Mouse (Mus musculus): Measurements from ENCODE around the gene Card9. TPM values are rescaled to one million over a fixed set of nuclear protein-coding genes. Genes with fewer than 3 reads are reported as not detected.

The Card9 gene
- polyA plus RNA-seq, 1 experiment = 3.7 TPM

DNA sequence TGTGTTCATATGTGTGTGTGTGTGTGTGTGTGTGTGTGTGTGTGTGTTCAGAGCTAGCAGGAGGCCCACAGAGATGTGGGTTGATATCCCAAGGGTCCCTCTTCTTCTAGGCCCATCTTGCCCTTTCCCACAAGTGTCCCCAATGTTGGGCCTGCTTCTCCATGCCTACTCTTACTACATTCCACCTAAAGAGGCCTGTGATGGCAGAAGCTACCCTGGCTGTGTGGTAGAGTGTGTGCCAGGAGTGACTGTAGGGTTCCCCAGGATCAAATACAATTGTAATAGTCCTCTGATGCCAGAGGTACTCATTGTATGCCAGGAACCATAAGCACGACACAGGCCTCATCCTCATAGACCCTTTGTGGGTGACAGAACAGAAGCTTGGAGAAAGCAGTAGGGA, 47.3 kb downstream of the Card9 start:
- no peak overlapping the region for H3K4me3 ChIP-seq (ENCODE audit: insufficient read depth, low read depth, low read length)
- no peak overlapping the region for H3K27ac ChIP-seq (replicated peaks; ENCODE audit: low read depth, low read length)
- H3K4me1 ChIP-seq (ENCODE audit: control insufficient read depth, insufficient read depth, insufficient read length, low read length) = 0 out of 2 replicates have a peak, but pooled peaks cover 3% of the 10 kb centered on the region

DNA sequence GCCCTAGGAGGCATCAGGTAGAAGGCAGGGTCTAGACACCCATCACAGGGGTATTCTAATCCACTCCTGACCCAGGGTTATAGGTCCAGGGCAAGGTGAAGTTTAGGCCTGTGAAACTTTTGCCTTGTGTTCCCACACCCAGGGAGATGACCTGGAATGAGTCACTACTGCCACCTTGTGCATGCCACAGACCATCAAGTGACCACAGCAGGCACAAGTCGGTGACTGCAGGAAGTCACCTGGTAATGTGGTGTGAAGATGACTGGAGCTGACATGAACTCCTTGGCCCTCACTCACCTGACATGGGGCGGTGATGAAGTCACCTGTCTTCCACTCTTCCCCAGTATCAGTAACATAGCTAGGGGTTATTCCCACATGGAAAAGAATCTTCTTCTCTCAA, 47.9 kb downstream of the Card9 start:
- Histone ChIP-seq H3K4me3 (ENCODE audit: insufficient read depth, low read depth, low read length) (no peak overlapping the region), H3K27ac (replicated peaks; ENCODE audit: low read depth, low read length) (no peak overlapping the region), H3K4me1 (ENCODE audit: control insufficient read depth, insufficient read depth, insufficient read length, low read length) (0 out of 2 replicates have a peak, but pooled peaks cover 3% of the 10 kb centered on the region)

DNA sequence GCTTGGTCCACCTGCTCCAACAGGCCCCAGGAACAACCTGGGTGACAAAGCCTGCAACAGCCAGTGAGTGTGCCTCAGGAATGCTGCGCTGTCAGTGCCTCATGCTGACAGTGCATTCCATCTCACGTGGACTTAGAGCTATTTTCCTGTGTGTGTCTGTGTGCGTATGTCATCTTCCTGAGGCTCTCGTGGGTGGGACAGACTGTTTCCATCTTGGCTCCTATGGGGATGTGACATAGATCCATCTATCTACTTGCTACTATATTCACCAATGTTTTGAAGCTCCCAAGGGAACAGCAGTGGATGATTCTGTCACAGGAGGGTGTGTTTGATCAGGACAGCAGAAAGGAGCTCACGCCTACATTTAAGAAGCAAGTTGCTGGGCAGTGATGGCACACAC, 48.8 kb downstream of the Card9 start:
- Histone ChIP-seq H3K4me3 (ENCODE audit: insufficient read depth, low read depth, low read length) (no peak overlapping the region), H3K27ac (replicated peaks; ENCODE audit: low read depth, low read length) (no peak overlapping the region), H3K4me1 (ENCODE audit: control insufficient read depth, insufficient read depth, insufficient read length, low read length) (0 out of 2 replicates have a peak, but pooled peaks cover 3% of the 10 kb centered on the region)

DNA sequence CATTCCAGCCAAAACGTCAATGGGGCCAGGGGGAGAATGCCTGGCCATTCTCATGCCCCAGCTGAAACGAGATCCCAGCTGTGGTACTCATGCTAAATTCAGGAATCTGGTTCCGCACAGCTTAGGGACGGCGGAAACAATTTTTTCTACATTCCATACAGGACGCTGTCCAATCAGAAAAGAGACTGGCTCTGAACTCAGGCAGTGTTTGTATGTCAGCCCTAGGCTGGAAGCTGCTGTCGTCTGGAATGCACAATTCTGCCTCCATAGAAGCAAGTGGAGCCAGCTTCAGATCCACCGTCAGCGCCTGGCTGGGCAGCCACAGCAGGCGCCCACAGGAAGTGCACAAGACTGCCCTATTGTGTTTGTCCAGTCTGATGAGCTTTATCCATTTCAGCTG, 51.0 kb downstream of the Card9 start:
- Histone ChIP-seq H3K4me1 (ENCODE audit: control insufficient read depth, insufficient read depth, insufficient read length, low read length) (no peaks in the 10 kb centered on the region), H3K27ac (replicated peaks; ENCODE audit: low read depth, low read length) (no peak overlapping the region), H3K4me3 (ENCODE audit: insufficient read depth, low read depth, low read length) (no peak overlapping the region)

DNA sequence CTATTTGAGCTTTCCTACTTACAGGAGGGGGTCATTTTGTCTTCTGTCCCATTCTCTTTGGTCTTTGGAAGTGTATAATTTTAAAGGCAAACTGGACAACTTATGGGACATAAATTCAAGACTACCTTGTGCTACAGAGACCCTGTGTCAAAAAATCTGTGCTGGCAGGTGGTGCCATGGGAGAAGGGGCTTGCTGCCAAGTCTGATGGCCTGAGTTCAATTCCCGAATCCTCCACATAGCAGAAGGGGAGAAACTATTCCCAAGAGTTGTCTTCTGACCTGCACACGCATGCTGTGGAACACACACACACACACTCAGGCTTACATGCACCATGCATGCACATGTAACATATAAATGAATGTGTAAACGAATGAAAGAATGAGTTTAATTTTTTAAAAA, 54.0 kb downstream of the Card9 start:
- Histone ChIP-seq H3K27ac (replicated peaks; ENCODE audit: low read depth, low read length) (no peak overlapping the region), H3K4me3 (ENCODE audit: insufficient read depth, low read depth, low read length) (no peak overlapping the region), H3K4me1 (ENCODE audit: control insufficient read depth, insufficient read depth, insufficient read length, low read length) (no peaks in the 10 kb centered on the region)

DNA sequence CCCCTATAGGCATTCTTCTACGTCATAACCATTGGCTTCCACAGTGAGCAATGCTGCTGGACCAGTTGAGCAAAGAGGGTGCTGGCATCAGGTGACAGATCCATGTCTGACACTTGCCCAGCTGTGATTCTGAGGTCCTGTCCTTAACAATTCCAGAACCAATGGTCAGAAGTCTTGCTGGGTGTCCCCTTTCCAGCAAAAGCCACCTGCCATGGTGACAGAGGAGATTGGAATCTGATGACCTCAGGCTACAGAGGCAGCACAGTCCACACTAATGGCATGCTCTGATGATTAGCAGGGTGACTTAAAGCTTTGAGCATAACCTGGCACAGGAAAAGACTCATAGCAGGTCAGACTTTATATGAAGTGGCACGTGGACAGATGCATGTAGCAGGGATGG, 55.2 kb downstream of the Card9 start:
- Histone ChIP-seq H3K4me3 (ENCODE audit: insufficient read depth, low read depth, low read length) (no peak overlapping the region), H3K4me1 (ENCODE audit: control insufficient read depth, insufficient read depth, insufficient read length, low read length) (no peaks in the 10 kb centered on the region)

DNA sequence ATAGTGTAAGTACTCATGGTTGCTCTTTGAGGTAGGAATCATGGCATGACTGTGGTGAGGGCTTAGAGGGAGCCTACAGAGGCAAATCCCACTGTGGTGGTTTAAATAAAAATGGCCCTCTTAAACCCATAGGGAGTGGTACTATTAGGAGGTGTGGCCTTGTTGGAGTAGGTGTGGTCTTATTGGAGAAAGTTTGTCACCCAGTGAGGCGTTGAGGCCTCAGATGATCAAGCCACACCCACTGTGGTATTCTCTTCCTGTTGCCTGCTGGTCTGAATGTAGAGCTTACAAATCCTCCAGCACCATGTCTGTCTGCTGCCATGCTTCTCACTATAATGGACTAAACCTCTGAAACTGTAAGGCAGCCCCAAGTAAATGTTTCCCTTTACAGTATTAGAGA, 56.0 kb downstream of the Card9 start:
- Histone ChIP-seq H3K4me1 (ENCODE audit: control insufficient read depth, insufficient read depth, insufficient read length, low read length) (no peaks in the 10 kb centered on the region), H3K4me3 (ENCODE audit: insufficient read depth, low read depth, low read length) (no peak overlapping the region), H3K27ac (replicated peaks; ENCODE audit: low read depth, low read length) (no peak overlapping the region)

More for the DNA sequence above, 55.2 kb downstream of the Card9 start:
- no peak overlapping the region for H3K27ac ChIP-seq (replicated peaks; ENCODE audit: low read depth, low read length)

Other genes starting within 250 kb of the Card9 start
- gene Nacc2, start 237.7 kb downstream of the Card9 start, polyA plus RNA-seq (2012; ENCODE audit: insufficient read depth, insufficient read length, missing spikeins) = 17.7 and 26.5 TPM in 2 replicates
- not detected in 2 replicates for gene Lhx3, start 152.6 kb downstream of the Card9 start, polyA plus RNA-seq (2012; ENCODE audit: insufficient read depth, insufficient read length, missing spikeins)
- 4.3 and 5.2 TPM in 2 replicates for gene Qsox2, start 123.4 kb downstream of the Card9 start, polyA plus RNA-seq (2012; ENCODE audit: insufficient read depth, insufficient read length, missing spikeins)
- not detected in 2 replicates for gene Ccdc187, start 66.4 kb downstream of the Card9 start, polyA plus RNA-seq (2012; ENCODE audit: insufficient read depth, insufficient read length, missing spikeins)
- gene Gpsm1, start 45.4 kb downstream of the Card9 start, polyA plus RNA-seq (2012; ENCODE audit: insufficient read depth, insufficient read length, missing spikeins) = 0.91 and 1.6 TPM in 2 replicates
- gene Dnlz, start 8.8 kb downstream of the Card9 start, polyA plus RNA-seq (2012; ENCODE audit: insufficient read depth, insufficient read length, missing spikeins) = 30.9 and 32.9 TPM in 2 replicates
- gene Snapc4, start 19.7 kb upstream of the Card9 start, polyA plus RNA-seq (2012; ENCODE audit: insufficient read depth, insufficient read length, missing spikeins) = 3.1 and 4.5 TPM in 2 replicates
- gene Entr1, start 28.4 kb upstream of the Card9 start, polyA plus RNA-seq (2012; ENCODE audit: insufficient read depth, insufficient read length, missing spikeins) = 49.7 and 61.2 TPM in 2 replicates
- gene Pmpca, start 28.4 kb upstream of the Card9 start, polyA plus RNA-seq (2012; ENCODE audit: insufficient read depth, insufficient read length, missing spikeins) = 75.4 and 83.9 TPM in 2 replicates
- 6.7 and 7.8 TPM in 2 replicates for gene Inpp5e, start 48.3 kb upstream of the Card9 start, polyA plus RNA-seq (2012; ENCODE audit: insufficient read depth, insufficient read length, missing spikeins)
- gene Sec16a, start 84.3 kb upstream of the Card9 start, polyA plus RNA-seq (2012; ENCODE audit: insufficient read depth, insufficient read length, missing spikeins) = 21.0 and 21.6 TPM in 2 replicates
- 5.6 and 8.9 TPM in 2 replicates for gene Notch1, start 155.7 kb upstream of the Card9 start, polyA plus RNA-seq (2012; ENCODE audit: insufficient read depth, insufficient read length, missing spikeins)
- gene Egfl7, start 219.1 kb upstream of the Card9 start, polyA plus RNA-seq (2012; ENCODE audit: insufficient read depth, insufficient read length, missing spikeins) = 75.5 and 80.4 TPM in 2 replicates
- not detected in 2 replicates for gene Gm20532, start 225.7 kb upstream of the Card9 start, polyA plus RNA-seq (2012; ENCODE audit: insufficient read depth, insufficient read length, missing spikeins)
- 2,029 and 2,407 TPM in 2 replicates for gene Agpat2, start 243.5 kb upstream of the Card9 start, polyA plus RNA-seq (2012; ENCODE audit: insufficient read depth, insufficient read length, missing spikeins)